Mouse (Mus musculus) hindbrain, embryonic 12.5 days (tissue): Measurements from ENCODE around the gene Ccng2. TPM values are rescaled to one million over a fixed set of nuclear protein-coding genes. Genes with fewer than 3 reads are reported as not detected.

Source experiments
- ATAC-seq: fragments of 200-750 bp; cut with Nextera tagmentation; 2 replicates; pipeline ENCODE4 v1.8.0; 2017; ENCODE audit warnings: moderate TSS enrichment; ENCODE audit not compliant: low FRiP score
- H3K27ac ChIP-seq: fragments of 300-500 bp; sonication (generic); 2 replicates; pipeline ENCODE4 v1.5.1; 2016; ENCODE audit warnings: mild to moderate bottlenecking
- H3K27me3 ChIP-seq: fragments of 300-500 bp; sonication (generic); 2 replicates; pipeline ENCODE4 v1.6.1; 2016; ENCODE audit warnings: mild to moderate bottlenecking
- H3K36me3 ChIP-seq: fragments of 300-500 bp; sonication (generic); 2 replicates; pipeline ENCODE4 v1.6.1; 2016; ENCODE audit warnings: mild to moderate bottlenecking
- H3K4me1 ChIP-seq: fragments of 300-500 bp; sonication (generic); 2 replicates; pipeline ENCODE4 v1.6.1; 2016
- H3K4me2 ChIP-seq: fragments of 300-500 bp; sonication (generic); replicated peaks from 2 replicates; pipeline ENCODE4 v1.6.1; 2016; ENCODE audit warnings: mild to moderate bottlenecking
- H3K4me3 ChIP-seq: fragments of 300-500 bp; sonication (generic); 2 replicates; pipeline ENCODE4 v1.5.1; 2016; ENCODE audit warnings: mild to moderate bottlenecking
- H3K9ac ChIP-seq: fragments of 300-500 bp; sonication (generic); 2 replicates; pipeline ENCODE4 v1.6.1; 2016; ENCODE audit warnings: mild to moderate bottlenecking, moderate library complexity
- H3K9me3 ChIP-seq: fragments of 300-500 bp; sonication (generic); replicated peaks from 2 replicates; pipeline ENCODE4 v1.6.1; 2016; ENCODE audit warnings: mild to moderate bottlenecking
- WGBS: fragments of 180-500 bp; shearing (Covaris S2); methylation state at CpG from one replicate; pipeline ENCODE4 v1.1.7; 2016; 5-methylcytosine and 5-hydroxymethylcytosine counted together
- polyA plus RNA-seq: library from polyadenylated mRNA; unstranded; fragments of >200 nt; fragmentation: Nextera tagmentation; extraction: Ambion mirVana; gene quantifications from 2 replicates; pipeline ENCODE4 v1.2.1, GENCODE M21; 2016

Gene Ccng2
- polyA plus RNA-seq, 1 experiment from 2014 or later, result 123 TPM

GRCm38 (mm10) chr5:93265164-93265800 lies 1.8 kb upstream of the Ccng2 start:
- Histone ChIP-seq H3K9me3 (no peaks in the 10 kb centered on the region), H3K4me2 (no peak overlapping the region), H3K27ac (no peak overlapping the region), H3K4me1 (peaks cover 15% of the 10 kb centered on the region), H3K36me3 (0 out of 2 replicates have a peak, but pooled peaks cover 5% of the 10 kb centered on the region), H3K4me3 (no peak overlapping the region), H3K27me3 (no peaks in the 10 kb centered on the region), H3K9ac (no peak overlapping the region)
- WGBS, result 89% methylated on average over 7 of the region's 7 CpGs
- ATAC-seq, result no peak

- no peak for ATAC-seq
- Histone ChIP-seq H3K27me3 (no peaks in the 10 kb centered on the region), H3K9ac (no peak overlapping the region), H3K9me3 (no peaks in the 10 kb centered on the region), H3K27ac (no peak overlapping the region; the same call in 1 of the 2 replicates), H3K36me3 (peaks cover 10% of the 10 kb centered on the region), H3K4me1 (peaks cover 15% of the 10 kb centered on the region), H3K4me3 (peak overlapping the region; percentile 95; the same call in 1 of the 2 replicates), H3K4me2 (peak overlapping the region; percentile 51)
- 71% methylated on average over 13 of the region's 13 CpGs for WGBS
Measured at GRCm38 (mm10) chr5:93265801-93266580, 1.1 kb upstream of the Ccng2 start.

- Histone ChIP-seq H3K4me1 (peaks cover 15% of the 10 kb centered on the region), H3K36me3 (peaks cover 27% of the 10 kb centered on the region), H3K9ac (peak overlapping the region; percentile 98), H3K27me3 (no peaks in the 10 kb centered on the region), H3K4me2 (peak overlapping the region; percentile 67), H3K9me3 (no peaks in the 10 kb centered on the region), H3K27ac (peak overlapping the region; percentile 97), H3K4me3 (peak overlapping the region; percentile 95)
- ATAC-seq, result peak; percentile 75
- under 1% methylated on average over 48 of the region's 48 CpGs for WGBS
Measured at GRCm38 (mm10) chr5:93267851-93268606, 972 bp downstream of the Ccng2 start.

GRCm38 (mm10) chr5:93270095-93270494 lies 3.0 kb downstream of the Ccng2 start:
- H3K9ac ChIP-seq, result peak overlapping the region; percentile 49
- peak overlapping the region; percentile 95 for H3K4me3 ChIP-seq
- no peaks in the 10 kb centered on the region for H3K9me3 ChIP-seq
- ATAC-seq, result no peak
- no peak overlapping the region for H3K27ac ChIP-seq
- no peaks in the 10 kb centered on the region for H3K27me3 ChIP-seq
- H3K4me2 ChIP-seq, result peak overlapping the region; percentile 67
- H3K36me3 ChIP-seq, result peaks cover 48% of the 10 kb centered on the region
- H3K4me1 ChIP-seq, result peaks cover 15% of the 10 kb centered on the region
- WGBS, result 42% methylated on average over 7 of the region's 7 CpGs

GRCm38 (mm10) chr5:93270721-93271120 lies 3.7 kb downstream of the Ccng2 start:
- H3K36me3 ChIP-seq, result peaks cover 54% of the 10 kb centered on the region
- H3K4me3 ChIP-seq, result no peak overlapping the region
- no peak for ATAC-seq
- H3K27me3 ChIP-seq, result no peaks in the 10 kb centered on the region
- H3K4me2 ChIP-seq, result no peak overlapping the region
- 95% methylated on average over 18 of the region's 18 CpGs for WGBS
- H3K9me3 ChIP-seq, result no peaks in the 10 kb centered on the region
- H3K9ac ChIP-seq, result no peak overlapping the region
- H3K4me1 ChIP-seq, result peaks cover 15% of the 10 kb centered on the region
- no peak overlapping the region for H3K27ac ChIP-seq

- no peak for ATAC-seq
Measured at GRCm38 (mm10) chr5:93282446-93283107, 15.5 kb downstream of the Ccng2 start.

GRCm38 (mm10) chr5:93283109-93283508 lies 16.1 kb downstream of the Ccng2 start:
- Histone ChIP-seq H3K4me3 (no peak overlapping the region), H3K4me1 (no peaks in the 10 kb centered on the region), H3K9ac (no peak overlapping the region), H3K27me3 (no peaks in the 10 kb centered on the region), H3K9me3 (no peaks in the 10 kb centered on the region), H3K4me2 (no peak overlapping the region), H3K36me3 (peaks cover under 1% of the 10 kb centered on the region; the same call in 1 of the 2 replicates), H3K27ac (no peak overlapping the region)
- ATAC-seq, result no peak
- WGBS, result 73% methylated on average over 7 of the region's 7 CpGs

More at GRCm38 (mm10) chr5:93282446-93283107, 15.5 kb downstream of the Ccng2 start:
- Histone ChIP-seq H3K4me2 (no peak overlapping the region), H3K9ac (no peak overlapping the region), H3K9me3 (no peaks in the 10 kb centered on the region), H3K27ac (no peak overlapping the region), H3K27me3 (no peaks in the 10 kb centered on the region), H3K4me3 (no peak overlapping the region), H3K4me1 (no peaks in the 10 kb centered on the region), H3K36me3 (peaks cover 6% of the 10 kb centered on the region)
- 73% methylated on average over 14 of the region's 14 CpGs for WGBS

GRCm38 (mm10) chr5:93288553-93288952 lies 21.5 kb downstream of the Ccng2 start:
- Histone ChIP-seq H3K9ac (no peak overlapping the region), H3K27ac (no peak overlapping the region), H3K4me3 (no peak overlapping the region), H3K4me1 (no peaks in the 10 kb centered on the region), H3K27me3 (no peaks in the 10 kb centered on the region), H3K4me2 (no peak overlapping the region), H3K36me3 (no peaks in the 10 kb centered on the region), H3K9me3 (peaks cover 7% of the 10 kb centered on the region)
- ATAC-seq, result no peak

- no peak overlapping the region for H3K27ac ChIP-seq
- no peak overlapping the region for H3K9ac ChIP-seq
- no peaks in the 10 kb centered on the region for H3K4me1 ChIP-seq
- no peaks in the 10 kb centered on the region for H3K36me3 ChIP-seq
- no peaks in the 10 kb centered on the region for H3K27me3 ChIP-seq
- 69% methylated on average over 2 of the region's 2 CpGs for WGBS
- no peak overlapping the region for H3K4me3 ChIP-seq
- H3K9me3 ChIP-seq, result peaks cover 7% of the 10 kb centered on the region
- no peak overlapping the region for H3K4me2 ChIP-seq
- ATAC-seq, result no peak
Measured at GRCm38 (mm10) chr5:93290282-93290681, 23.2 kb downstream of the Ccng2 start.

- no peak for ATAC-seq
- 81% methylated on average over 5 of the region's 5 CpGs for WGBS
- no peak overlapping the region for H3K27ac ChIP-seq
- H3K36me3 ChIP-seq, result no peaks in the 10 kb centered on the region
- no peak overlapping the region for H3K4me3 ChIP-seq
- H3K9me3 ChIP-seq, result peaks cover 8% of the 10 kb centered on the region
- no peaks in the 10 kb centered on the region for H3K27me3 ChIP-seq
- no peaks in the 10 kb centered on the region for H3K4me1 ChIP-seq
- no peak overlapping the region for H3K9ac ChIP-seq
- no peak overlapping the region for H3K4me2 ChIP-seq
Measured at GRCm38 (mm10) chr5:93296341-93296746, 29.3 kb downstream of the Ccng2 start.

- no peak overlapping the region for H3K4me3 ChIP-seq
- H3K27ac ChIP-seq, result no peak overlapping the region
- no peak for ATAC-seq
- 91% methylated on average over 4 of the region's 4 CpGs for WGBS
- no peak overlapping the region for H3K9ac ChIP-seq
- H3K9me3 ChIP-seq, result peaks cover 12% of the 10 kb centered on the region
- no peaks in the 10 kb centered on the region for H3K4me1 ChIP-seq
- no peaks in the 10 kb centered on the region for H3K27me3 ChIP-seq
- H3K4me2 ChIP-seq, result no peak overlapping the region
- no peaks in the 10 kb centered on the region for H3K36me3 ChIP-seq
Measured at GRCm38 (mm10) chr5:93296754-93297153, 29.7 kb downstream of the Ccng2 start.

- H3K36me3 ChIP-seq, result no peaks in the 10 kb centered on the region
- no peak for ATAC-seq
- no peaks in the 10 kb centered on the region for H3K4me1 ChIP-seq
- H3K9me3 ChIP-seq, result peaks cover 15% of the 10 kb centered on the region
- H3K9ac ChIP-seq, result no peak overlapping the region
- 86% methylated on average over 3 of the region's 3 CpGs for WGBS
- no peaks in the 10 kb centered on the region for H3K27me3 ChIP-seq
- no peak overlapping the region for H3K27ac ChIP-seq
- no peak overlapping the region for H3K4me2 ChIP-seq
- H3K4me3 ChIP-seq, result no peak overlapping the region
Measured at GRCm38 (mm10) chr5:93297311-93297710, 30.3 kb downstream of the Ccng2 start.
